Mouse (Mus musculus): ENCODE measurements around the gene Ostm1.

Gene Ostm1

GRCm38 (mm10) chr10:42625907-42626306, 42.3 kb downstream of the Ostm1 start:
- no peak for DNase-seq (ENCODE audit: low spot score in 2 of 2)

DNA sequence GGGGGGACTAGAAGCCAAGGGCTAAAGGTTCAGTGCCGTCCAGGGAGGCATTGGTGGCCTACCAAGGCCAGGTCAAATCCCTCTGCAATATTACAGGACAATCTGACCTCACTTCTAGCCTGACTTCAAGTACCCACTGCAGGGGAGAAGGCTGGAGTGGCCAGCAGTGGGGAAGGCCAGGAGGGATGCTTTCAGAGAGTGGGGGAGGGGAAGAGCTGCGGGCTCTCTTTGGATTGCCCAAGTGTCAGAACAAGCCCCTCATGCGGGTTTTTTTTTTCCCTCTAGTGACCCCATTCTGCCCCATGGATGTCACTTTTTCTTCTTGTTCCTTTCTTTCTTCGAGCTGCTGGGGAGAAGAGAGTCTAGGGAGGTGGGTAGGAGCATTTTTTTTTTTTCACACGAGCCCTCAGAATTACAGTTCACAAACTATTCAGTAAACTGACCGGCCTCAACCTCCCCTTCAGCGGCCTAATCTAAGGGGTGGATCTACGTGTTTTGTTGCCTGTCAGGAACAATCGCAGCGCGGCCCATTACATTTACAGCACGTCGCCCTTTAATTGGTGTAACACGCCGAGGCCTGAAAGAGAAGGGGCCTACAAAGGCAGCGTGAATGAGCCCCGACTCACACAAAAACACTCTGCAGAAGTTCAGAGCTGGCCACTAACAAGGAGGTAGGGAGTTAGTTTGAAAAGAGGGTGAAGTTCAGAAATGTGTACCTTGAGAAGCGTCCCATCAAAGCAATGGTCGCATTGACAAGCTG, 47.2 kb downstream of the Ostm1 start:
- no peak for DNase-seq (ENCODE audit: low spot score in 2 of 2)

- DNase-seq (ENCODE audit: low spot score in 2 of 2): peak in 1 of 2 experiments; percentile 12
Observed at GRCm38 (mm10) chr10:42631754-42632452, 48.3 kb downstream of the Ostm1 start.

GRCm38 (mm10) chr10:42632453-42633360, 49.1 kb downstream of the Ostm1 start:
- peak in 1 of 2 experiments; percentile 31 for DNase-seq (ENCODE audit: low spot score in 2 of 2)

DNA sequence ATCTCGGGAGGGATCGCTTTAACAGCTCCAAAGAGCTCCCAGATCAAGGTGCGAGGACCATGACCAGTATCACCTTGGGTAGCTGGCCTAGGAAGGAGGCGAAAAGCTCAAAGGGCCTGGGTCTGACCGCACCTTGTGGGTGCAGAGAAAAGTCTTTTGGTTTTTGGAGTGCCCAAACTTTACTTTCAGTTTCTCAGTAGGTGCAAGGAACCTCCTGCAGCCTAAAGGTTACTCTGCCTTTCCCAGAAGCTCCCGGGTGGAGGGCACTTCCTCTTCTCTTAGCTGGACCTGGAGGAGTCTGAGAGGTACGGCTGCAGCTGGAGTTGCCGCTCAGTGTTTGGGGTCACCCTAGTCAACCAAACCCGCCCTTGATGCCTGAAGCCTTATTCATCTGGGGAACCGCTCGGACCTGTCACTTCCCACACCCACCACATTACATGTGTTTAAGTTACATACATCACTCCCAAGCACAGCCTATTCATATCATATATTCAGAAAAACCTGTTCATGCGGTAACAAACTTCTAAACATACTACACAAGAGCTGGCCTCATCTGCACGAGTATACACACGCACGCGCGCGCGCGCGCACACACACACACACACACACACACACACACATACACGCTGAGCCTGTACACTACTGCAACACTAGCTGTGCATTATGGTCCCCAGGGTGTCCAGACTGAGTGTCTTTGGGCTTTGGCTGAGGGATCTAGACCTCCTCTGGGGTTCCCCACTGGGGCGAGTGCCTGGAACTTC, 49.9 kb downstream of the Ostm1 start:
- peak in 1 of 2 experiments; percentile 29 for DNase-seq (ENCODE audit: low spot score in 2 of 2)

DNA sequence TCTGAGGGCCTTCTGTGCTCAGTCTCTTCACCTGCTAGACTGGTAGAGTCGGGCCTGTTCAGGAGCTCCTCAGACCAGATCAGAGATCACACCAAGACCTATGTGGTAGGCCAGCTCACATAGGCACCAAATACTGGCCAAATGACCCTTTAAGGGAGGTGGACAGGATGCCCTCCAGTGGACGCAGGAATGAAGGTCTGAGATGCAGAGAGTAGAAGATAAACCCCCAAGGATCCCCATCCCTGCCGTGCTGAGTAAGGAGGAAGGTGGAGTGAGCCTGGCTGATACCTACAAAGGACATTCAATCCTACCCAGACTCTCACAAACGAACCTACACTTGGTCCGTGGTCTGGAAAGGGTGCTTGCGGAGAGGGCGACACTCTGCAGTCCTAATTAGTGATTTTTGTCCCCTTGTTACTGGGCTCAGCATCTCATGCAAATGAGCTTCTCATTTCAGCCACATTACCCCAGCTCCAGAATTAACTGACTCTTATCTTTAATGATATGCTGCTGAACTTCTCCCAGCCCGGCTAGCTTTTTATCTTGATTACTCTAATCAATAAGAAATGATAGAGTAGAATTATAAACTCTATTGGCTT, 50.6 kb downstream of the Ostm1 start:
- no peak for DNase-seq (ENCODE audit: low spot score in 2 of 2)

DNA sequence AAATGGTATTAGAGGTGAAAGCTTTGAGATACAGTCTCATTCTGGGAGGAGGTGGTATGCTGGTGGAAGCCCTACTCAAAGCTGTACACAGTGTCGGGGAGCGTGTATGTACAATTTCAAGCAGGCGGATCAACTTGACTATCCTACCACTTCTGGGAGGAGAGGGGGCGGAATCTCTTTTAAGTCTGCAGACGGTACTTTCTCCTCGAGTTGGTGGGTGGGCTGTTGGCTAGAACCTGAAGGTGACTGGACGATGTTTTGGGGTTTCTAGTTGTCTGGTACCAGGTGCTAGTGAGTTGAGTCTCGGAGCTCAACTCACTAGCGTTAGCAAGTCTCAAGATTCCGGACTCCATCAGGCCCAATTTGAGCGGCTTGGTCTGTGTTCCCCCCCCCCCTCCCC, 51.4 kb downstream of the Ostm1 start:
- DNase-seq (ENCODE audit: low spot score in 2 of 2): no peak

DNA sequence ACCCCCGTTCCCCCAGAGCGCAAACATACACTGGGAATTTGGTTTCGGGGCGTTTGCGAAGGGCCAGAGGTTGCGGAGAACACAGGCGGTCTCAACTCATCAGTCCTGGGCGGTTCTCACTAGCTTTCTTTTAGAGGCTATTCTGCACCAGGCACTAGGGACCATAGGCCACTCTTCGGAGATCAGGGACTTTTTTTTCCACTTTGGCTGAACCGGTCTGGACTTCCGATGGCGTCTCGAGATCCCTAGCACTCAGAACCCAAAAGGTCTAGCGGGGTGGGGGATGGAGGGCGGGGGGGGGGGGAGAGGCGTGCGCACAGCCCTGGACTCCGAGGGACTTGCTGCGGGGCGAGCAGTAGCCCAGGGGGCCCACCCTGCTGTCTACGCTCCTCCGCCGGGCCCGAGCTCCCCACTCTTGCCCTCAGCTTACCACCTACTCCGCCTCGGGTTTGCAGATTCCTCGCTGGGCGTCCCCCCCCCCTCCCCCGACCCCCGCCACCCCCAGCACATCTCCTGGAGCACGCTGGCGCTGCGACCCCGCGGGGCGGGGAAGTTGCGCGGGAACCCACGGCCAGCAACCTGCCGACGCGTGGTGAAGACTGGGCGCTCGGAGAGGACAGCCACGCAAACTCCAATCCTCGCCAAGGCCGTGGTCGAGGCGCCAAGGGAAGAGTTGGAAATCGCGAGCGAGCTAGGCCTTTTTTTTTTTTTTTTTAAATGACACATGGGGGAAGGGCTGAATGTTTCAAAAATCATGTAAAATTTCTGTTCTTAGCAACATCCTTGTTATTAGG, 52.1 kb downstream of the Ostm1 start:
- no peak for DNase-seq (ENCODE audit: low spot score in 2 of 2)

DNA sequence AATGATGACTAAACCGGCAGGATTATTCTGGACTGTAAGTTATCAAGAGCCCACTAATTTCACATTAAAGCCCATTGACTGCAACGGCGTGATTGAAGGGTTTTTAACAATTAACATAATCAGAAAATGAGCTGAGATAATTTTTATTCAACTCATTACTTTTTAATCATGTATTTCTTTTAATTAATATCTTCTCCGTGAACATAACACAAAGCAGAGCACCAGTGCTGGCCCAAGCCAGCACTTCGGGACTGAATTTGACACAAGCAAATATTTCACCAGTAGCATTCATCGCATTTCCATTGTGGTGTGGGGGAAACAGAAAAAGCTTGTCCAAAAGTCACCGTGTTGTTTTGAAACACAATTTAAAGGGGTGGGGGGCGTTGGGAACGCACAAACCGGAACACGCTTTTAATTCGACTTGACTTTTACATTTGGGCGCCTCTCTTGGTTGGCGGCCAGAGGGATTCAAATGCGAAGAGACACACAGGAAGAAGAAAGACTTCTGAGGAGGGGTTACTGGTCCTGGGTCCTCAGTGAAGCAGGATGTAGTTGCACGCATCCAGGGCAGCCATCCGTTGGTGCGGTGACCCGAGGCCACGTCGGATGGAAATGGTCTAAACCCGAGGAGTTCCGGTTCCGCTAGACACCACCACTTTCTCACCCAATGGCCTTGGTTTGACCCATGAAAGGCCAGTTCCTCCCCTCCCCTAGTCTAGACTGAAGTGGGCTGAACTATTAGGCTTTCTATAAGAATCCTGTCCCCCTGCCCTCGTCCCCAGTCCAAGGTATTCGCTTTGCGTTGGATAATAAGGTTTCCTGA, 52.9 kb downstream of the Ostm1 start:
- DNase-seq (ENCODE audit: low spot score in 2 of 2): no peak

GRCm38 (mm10) chr10:42637183-42637788, 53.7 kb downstream of the Ostm1 start:
- DNase-seq (ENCODE audit: low spot score in 2 of 2): peak; percentile 20 to 29

- DNase-seq (ENCODE audit: low spot score in 2 of 2): no peak
Observed at GRCm38 (mm10) chr10:42639856-42640255, 56.2 kb downstream of the Ostm1 start.

DNA sequence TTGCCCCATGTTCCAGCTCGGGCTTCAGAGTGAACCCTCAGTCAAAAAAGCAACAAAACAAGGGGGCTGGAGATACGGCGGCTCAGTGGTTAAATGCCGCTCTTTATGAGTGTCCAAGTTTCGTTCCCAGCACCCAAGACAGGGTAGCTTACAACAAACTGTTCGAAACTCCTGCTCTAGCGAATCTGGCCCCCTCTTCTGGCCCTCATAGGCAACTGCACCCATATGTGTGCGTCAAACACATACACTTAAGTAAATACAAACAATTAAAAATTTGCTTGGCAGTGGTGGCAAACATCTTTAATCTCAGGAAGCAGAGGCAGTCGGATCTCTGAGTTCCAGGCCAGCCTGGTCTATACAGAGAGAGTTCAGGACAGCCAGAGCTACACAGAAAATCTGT, 60.0 kb downstream of the Ostm1 start:
- no peak for DNase-seq (ENCODE audit: low spot score in 2 of 2)

DNA sequence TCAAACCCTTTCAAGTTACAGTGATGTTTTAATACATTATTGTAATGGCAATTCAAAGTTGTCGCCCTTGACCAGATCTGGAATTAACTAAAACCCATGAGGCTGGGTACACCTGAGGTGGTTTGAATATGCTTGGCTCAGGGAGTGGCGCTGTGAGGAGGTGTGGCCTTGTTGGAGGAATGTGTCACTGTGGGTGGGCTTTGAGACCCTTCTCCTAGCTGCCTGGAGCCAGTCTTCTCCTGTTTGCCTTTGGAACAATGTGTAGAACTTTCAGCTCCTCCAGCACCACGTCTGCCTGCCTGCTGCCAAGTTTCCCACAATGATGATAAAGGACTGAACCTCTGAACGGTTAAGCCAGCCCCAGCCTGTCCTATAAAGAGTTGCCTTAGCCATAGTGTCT, 62.7 kb downstream of the Ostm1 start:
- DNase-seq (ENCODE audit: low spot score in 2 of 2): no peak

GRCm38 (mm10) chr10:42661916-42662315, 78.3 kb downstream of the Ostm1 start:
- no peak for DNase-seq (ENCODE audit: low spot score in 2 of 2)

DNA sequence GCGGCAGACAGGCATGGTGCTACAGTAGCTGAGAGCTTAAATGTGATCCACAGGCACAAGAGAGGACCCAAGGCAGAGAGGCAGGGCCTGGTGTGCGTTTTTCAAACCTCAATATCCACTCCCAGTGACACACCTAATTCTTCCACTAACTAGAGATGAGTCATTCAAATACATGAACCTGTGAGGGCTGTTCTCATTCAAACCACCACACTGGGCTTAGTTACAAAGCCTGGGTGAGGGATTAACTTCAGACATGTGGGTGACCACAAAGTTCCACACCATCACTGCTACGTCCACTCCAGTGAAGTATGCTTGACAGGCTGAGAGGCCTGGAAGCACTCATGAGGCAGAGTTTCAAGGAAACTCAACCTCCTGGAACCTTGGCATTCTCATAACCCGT, 86.3 kb downstream of the Ostm1 start:
- DNase-seq (ENCODE audit: low spot score in 2 of 2): no peak

GRCm38 (mm10) chr10:42672798-42673197, 89.2 kb downstream of the Ostm1 start:
- no peak for DNase-seq (ENCODE audit: low spot score in 2 of 2)

DNA sequence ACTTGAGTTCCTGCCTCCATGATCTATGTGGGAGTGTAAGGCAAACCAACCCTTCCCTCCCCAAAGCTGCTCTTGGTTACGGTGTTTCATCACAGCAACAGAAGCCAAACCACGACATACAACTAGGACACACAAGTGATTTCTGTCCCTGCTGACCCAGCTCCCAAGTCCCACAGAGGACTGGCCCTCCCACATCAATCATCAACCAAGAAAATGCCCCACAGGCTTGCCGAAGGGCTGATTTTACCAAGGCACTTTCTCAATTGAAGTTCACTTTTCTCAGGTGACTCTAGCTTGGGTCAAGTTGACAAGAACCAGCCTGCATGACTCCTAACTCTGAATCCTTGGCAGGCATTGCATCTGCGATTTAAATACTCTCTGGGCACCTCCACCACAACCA, 91.9 kb downstream of the Ostm1 start:
- no peak for DNase-seq (ENCODE audit: low spot score in 2 of 2)

DNA sequence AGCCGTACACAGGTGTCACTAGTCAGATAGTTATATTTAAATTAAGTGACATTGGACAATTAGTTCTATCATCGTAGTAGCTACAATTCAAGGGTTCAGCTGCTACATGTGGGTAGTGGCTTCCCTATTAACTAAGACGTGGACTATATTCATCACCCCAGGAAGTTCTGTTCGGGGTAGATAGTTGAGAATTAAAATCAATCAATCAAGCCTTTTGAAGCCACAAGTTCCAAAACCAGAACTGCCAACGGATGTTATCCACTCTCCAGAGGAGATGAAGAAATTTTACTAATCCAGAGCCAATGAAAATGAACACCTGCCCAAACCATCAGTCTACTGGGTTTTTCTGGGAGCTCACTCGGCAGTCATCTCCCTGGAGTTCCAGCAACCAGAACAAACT, 94.7 kb downstream of the Ostm1 start:
- no peak for DNase-seq (ENCODE audit: low spot score in 2 of 2)
